In genomic region chr11:117949392-117950091, GRCm38 (mm10) we compare ENCODE assay signal across 8 mouse cellular contexts. TPM values are rescaled to one million over a fixed set of nuclear protein-coding genes. Genes with fewer than 3 reads are reported as not detected.
DNase-seq lines count a peak whose midpoint lies in the region; ATAC-seq and TF ChIP-seq lines count a peak whose summit lies in the region.

No protein-coding gene starts in this region.

- H3K27ac ChIP-seq in forebrain, embryonic 16.5 days (ENCODE audit: low read length), result no peak overlapping the region
- H3K27ac ChIP-seq in limb, embryonic 12.5 days, result peak overlapping the region; percentile 50; the same call in 1 of the 2 replicates
- H3K27ac ChIP-seq in midbrain, embryonic 11.5 days (ENCODE audit: low read depth, low read length), result peak overlapping the region; percentile 47
- H3K27ac ChIP-seq in testis, adult 2 months (ENCODE audit: control insufficient read depth, insufficient read depth, low read depth, low read length), result 0 out of 2 replicates have a peak overlapping the region, but pooled peaks have one; percentile 16

- in situ Hi-C loops in Patski (cut with MboI; ENCODE audit: low pct_unique_long_range_greater_than_20kb), result loop anchor here (25.0 kb wide), 1 partner anchor 837 kb away; the partner anchor contains the start of gene Sec14l1

- TF ChIP-seq CTCF in C2C12 (IDR thresholded peaks at IDR 0.05; ENCODE audit: control insufficient read depth, insufficient read depth, insufficient read length), result peak; percentile 59
- no peak for TF ChIP-seq CTCF in Patski (IDR thresholded peaks at IDR 0.05)
- no peak for TF ChIP-seq CTCF in testis, adult 2 months (IDR thresholded peaks at IDR 0.05; ENCODE audit: control insufficient read depth, insufficient read depth, insufficient replicate concordance, low read depth, low read length)

- peak overlapping the region; percentile 78 for H3ac ChIP-seq in C2C12 (ENCODE audit: control insufficient read depth, insufficient read length, low read depth)

- no peaks in the 10 kb centered on the region for H3K79me3 ChIP-seq in C2C12 (ENCODE audit: low read depth)

- intact Hi-C loops in left cerebral cortex, postnatal 25 days (cut with DNase I), result no loop called here

- H3K9ac ChIP-seq in forebrain, embryonic 16.5 days (replicated peaks; ENCODE audit: low read depth, low read length), result peak overlapping the region; percentile 53
- peak overlapping the region; percentile 52 for H3K9ac ChIP-seq in limb, embryonic 12.5 days (replicated peaks)
- peak overlapping the region; percentile 64 for H3K9ac ChIP-seq in midbrain, embryonic 11.5 days (ENCODE audit: low read length)

- H3K9me3 ChIP-seq in forebrain, embryonic 16.5 days (ENCODE audit: control insufficient read depth, low read length), result no peaks in the 10 kb centered on the region
- H3K9me3 ChIP-seq in limb, embryonic 12.5 days, result no peaks in the 10 kb centered on the region
- no peaks in the 10 kb centered on the region for H3K9me3 ChIP-seq in midbrain, embryonic 11.5 days (ENCODE audit: control insufficient read depth, low read length)

- H3K27me3 ChIP-seq in C2C12 (ENCODE audit: control insufficient read depth, insufficient read depth, insufficient read length) (no peaks in the 10 kb centered on the region), Patski (no peaks in the 10 kb centered on the region)
- H3K27me3 ChIP-seq in forebrain, embryonic 16.5 days (replicated peaks; ENCODE audit: control insufficient read depth, insufficient read depth, low read length), result 0 out of 2 replicates have a peak, but pooled peaks cover 3% of the 10 kb centered on the region
- H3K27me3 ChIP-seq in limb, embryonic 12.5 days, result peaks cover 22% of the 10 kb centered on the region
- no peaks in the 10 kb centered on the region for H3K27me3 ChIP-seq in midbrain, embryonic 11.5 days (ENCODE audit: control insufficient read depth, insufficient read depth, low read length)
- H3K27me3 ChIP-seq in testis, adult 2 months (ENCODE audit: control insufficient read depth, insufficient read depth, low read length), result no peaks in the 10 kb centered on the region

- WGBS in forebrain, embryonic 16.5 days, result 2% methylated on average over 41 of the region's 49 CpGs
- WGBS in limb, embryonic 12.5 days, result 2% methylated on average over 49 of the region's 49 CpGs
- under 1% methylated on average over 49 of the region's 49 CpGs for WGBS in midbrain, embryonic 11.5 days

- CTCF ChIA-PET in Patski (lab: Charles Lee), result interaction anchor here (1.3 to 1.5 kb wide), 5 partner anchors 10 to 60 kb away, joined by 3 to 7 read pairs (median 4); no protein-coding TSS in a partner anchor

- H3K79me2 ChIP-seq in C2C12 (ENCODE audit: control insufficient read depth, insufficient read depth), result no peaks in the 10 kb centered on the region

- POLR2A ChIA-PET in Patski (lab: Charles Lee), result interaction anchor here (0.8 to 2.4 kb wide), 6 partner anchors 10 to 1676 kb away, joined by 3 to 8 read pairs (median 4); no protein-coding TSS in a partner anchor

- H3K4me1 ChIP-seq in forebrain, embryonic 16.5 days (replicated peaks; ENCODE audit: control insufficient read depth, insufficient read depth, low read length), result peaks cover 17% of the 10 kb centered on the region
- H3K4me1 ChIP-seq in limb, embryonic 12.5 days (replicated peaks), result peaks cover 39% of the 10 kb centered on the region
- peaks cover 6% of the 10 kb centered on the region for H3K4me1 ChIP-seq in midbrain, embryonic 11.5 days (ENCODE audit: control insufficient read depth, insufficient read depth, low read length)
- H3K4me1 ChIP-seq in testis, adult 2 months (ENCODE audit: control insufficient read depth, insufficient read depth, low read length), result peaks cover 4% of the 10 kb centered on the region

- peak overlapping the region; percentile 65 for H3K4me2 ChIP-seq in forebrain, embryonic 16.5 days (ENCODE audit: low read length)
- H3K4me2 ChIP-seq in limb, embryonic 12.5 days, result peak overlapping the region; percentile 74
- peak overlapping the region; percentile 55 for H3K4me2 ChIP-seq in midbrain, embryonic 11.5 days

- no peak for TF ChIP-seq POLR2A in testis, adult 2 months (IDR thresholded peaks at IDR 0.05; ENCODE audit: control insufficient read depth, low read depth, low read length)

- DNase-seq in Patski (ENCODE audit: low read depth, low spot score), result peak; percentile 85
- DNase-seq in midbrain, embryonic 11.5 days (ENCODE audit: low spot score, missing footprints), result peak; percentile 94
- no peak for DNase-seq in left cerebral cortex, postnatal 25 days (ENCODE audit: low spot score in 2 of 2)

- no peaks in the 10 kb centered on the region for H3K36me3 ChIP-seq in C2C12 (ENCODE audit: control insufficient read depth, insufficient read depth)
- no peaks in the 10 kb centered on the region for H3K36me3 ChIP-seq in forebrain, embryonic 16.5 days (ENCODE audit: control insufficient read depth, insufficient read depth)
- no peaks in the 10 kb centered on the region for H3K36me3 ChIP-seq in limb, embryonic 12.5 days
- H3K36me3 ChIP-seq in midbrain, embryonic 11.5 days (ENCODE audit: control insufficient read depth, insufficient read depth, low read length), result no peaks in the 10 kb centered on the region
- no peaks in the 10 kb centered on the region for H3K36me3 ChIP-seq in testis, adult 2 months (ENCODE audit: control insufficient read depth, insufficient read depth, low read length)

- ATAC-seq in Patski, result peak; percentile 93
- peak; percentile 80 for ATAC-seq in forebrain, embryonic 16.5 days
- peak; percentile 20 to 24; a peak in 1 of 4 replicates for ATAC-seq in hematopoietic stem cell, adult 5-6 weeks (replicated peaks in 1 of 2; ENCODE audit: insufficient read depth in 1 of 2, low FRiP score in 2 of 2, low TSS enrichment in 1 of 2, low read depth in 1 of 2, poor library complexity in 2 of 2, severe bottlenecking in 2 of 2)
- ATAC-seq in limb, embryonic 12.5 days (ENCODE audit: insufficient number of reproducible peaks, insufficient read depth, low FRiP score, low TSS enrichment, low read depth), result peak; percentile 60
- peak; percentile 91 for ATAC-seq in midbrain, embryonic 11.5 days (ENCODE audit: low FRiP score)

- no peak overlapping the region for H3K4me3 ChIP-seq in C2C12 (ENCODE audit: insufficient read depth, poor library complexity, severe bottlenecking)
- H3K4me3 ChIP-seq in forebrain, embryonic 16.5 days (replicated peaks; ENCODE audit: low read length), result peak overlapping the region; percentile 33
- H3K4me3 ChIP-seq in limb, embryonic 12.5 days (replicated peaks), result peak overlapping the region; percentile 42
- peak overlapping the region; percentile 19 for H3K4me3 ChIP-seq in midbrain, embryonic 11.5 days (ENCODE audit: low read depth, low read length)
- H3K4me3 ChIP-seq in testis, adult 2 months (ENCODE audit: control insufficient read depth, low read depth, low read length), result peak overlapping the region; percentile 33

TF ChIP-seq in C2C12, 6 proteins besides CTCF, POLR2A, EP300 and RAD21:
- TF ChIP-seq CEBPB (IDR thresholded peaks at IDR 0.05; ENCODE audit: low read depth), result peak; percentile 65
- peak; percentile 96 for TF ChIP-seq MAX (IDR thresholded peaks at IDR 0.05)
- TF ChIP-seq MYOG (IDR thresholded peaks at IDR 0.05; ENCODE audit: control insufficient read depth, extremely low read depth, insufficient read length), result no peak
- peak; percentile 71 for TF ChIP-seq MYOD1 (IDR thresholded peaks at IDR 0.05; ENCODE audit: control insufficient read depth, insufficient read length, low read depth)

RNA-seq across cellular contexts. Expression of gene Socs3, which starts 20.3 kb away (rescaled TPM):
- polyA plus RNA-seq in C2C12 (2012; fragmentation: generic; extraction: Trizol), result 12.5 TPM
- 171 TPM for polyA plus RNA-seq in Patski (2021)
- 11.7 and 13.7 TPM in 2 replicates for polyA plus RNA-seq in forebrain, embryonic 16.5 days (2015; fragmentation: Nextera tagmentation; extraction: Ambion mirVana)
- 38.0 and 44.5 TPM in 2 replicates for total RNA-seq in hematopoietic stem cell, adult 5-6 weeks (2017)
- 14.9 and 16.4 TPM in 2 replicates for polyA plus RNA-seq in limb, embryonic 12.5 days (2016; fragmentation: Nextera tagmentation; extraction: Ambion mirVana)
- 5.5 and 5.9 TPM in 2 replicates for polyA plus RNA-seq in midbrain, embryonic 11.5 days (2014; fragmentation: Nextera tagmentation; extraction: Ambion mirVana)
- polyA plus RNA-seq in testis, adult 2 months (2012; rRNA removed), result 0.51 and 0.61 TPM in 2 replicates
- total RNA-seq in left cerebral cortex, postnatal 25 days (2021), result 1 to 10 TPM; 3.8 to 4.3 TPM

RNA-seq across cellular contexts. Expression of gene Pgs1, which starts 36.5 kb away (rescaled TPM):
- polyA plus RNA-seq in C2C12 (2012; fragmentation: generic; extraction: Trizol) (65.8 TPM), Patski (2021) (120 TPM)
- 56.9 and 58.1 TPM in 2 replicates for polyA plus RNA-seq in forebrain, embryonic 16.5 days (2015; fragmentation: Nextera tagmentation; extraction: Ambion mirVana)
- 8.1 and 18.7 TPM in 2 replicates for total RNA-seq in hematopoietic stem cell, adult 5-6 weeks (2017)
- 40.7 and 43.1 TPM in 2 replicates for polyA plus RNA-seq in limb, embryonic 12.5 days (2016; fragmentation: Nextera tagmentation; extraction: Ambion mirVana)
- polyA plus RNA-seq in midbrain, embryonic 11.5 days (2014; fragmentation: Nextera tagmentation; extraction: Ambion mirVana), result 40.2 and 42.7 TPM in 2 replicates
- polyA plus RNA-seq in testis, adult 2 months (2012; rRNA removed), result 55.3 and 59.6 TPM in 2 replicates
- total RNA-seq in left cerebral cortex, postnatal 25 days (2021), result 10 to 100 TPM; 85.6 to 88.1 TPM

Comparison
In these comparisons a context has a peak if more than half of its experiments do, and no peak if none do; other contexts are left out.
1. ATAC-seq: peak in every context shown above with its lines; median percentile 93 in Patski; 91 in midbrain, embryonic 11.5 days; 80 in forebrain, embryonic 16.5 days; 60 in limb, embryonic 12.5 days; 22 in hematopoietic stem cell, adult 5-6 weeks.
2. DNase-seq: peak in Patski (single experiment) and midbrain, embryonic 11.5 days (single experiment); none in left cerebral cortex, postnatal 25 days (0 of 2).
3. Peak in every context shown above with its lines, with median percentiles within 50 percentile points of each other: H3K4me2 ChIP-seq and H3K9ac ChIP-seq.